8 mouse cellular contexts compared by ENCODE assay signal in the genomic region with DNA sequence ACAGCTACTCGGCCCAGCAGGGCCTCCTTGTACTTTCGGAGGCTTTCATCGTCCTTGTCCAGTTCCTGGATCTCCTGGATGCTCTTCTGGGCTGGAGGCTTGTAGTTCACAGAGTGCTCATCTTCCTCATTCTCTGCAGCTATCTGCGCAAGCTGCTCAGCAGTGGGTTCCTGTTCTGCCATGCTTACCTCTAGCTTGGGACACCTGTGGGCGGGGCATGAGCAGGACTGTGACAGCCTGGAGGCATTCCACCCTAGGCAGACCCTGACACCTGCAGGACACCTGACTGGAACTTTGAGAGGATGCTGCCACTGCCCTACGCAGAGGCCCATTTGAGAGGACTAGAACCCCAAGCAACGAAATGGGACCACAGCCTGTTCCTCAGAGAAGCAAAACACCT. TPM values are rescaled to one million over a fixed set of nuclear protein-coding genes. Genes with fewer than 3 reads are reported as not detected.
DNase-seq lines count a peak whose midpoint lies in the region; ATAC-seq and TF ChIP-seq lines count a peak whose summit lies in the region.

No protein-coding gene starts in this region.

- no peak for TF ChIP-seq CTCF in liver, embryonic 14.5 days (IDR thresholded peaks at IDR 0.05; ENCODE audit: low read depth)
- no peak for TF ChIP-seq CTCF in olfactory bulb, adult 2 months (IDR thresholded peaks at IDR 0.05; ENCODE audit: insufficient read depth, low read depth, low read length)

- peak; percentile 34 to 62 for DNase-seq in right cerebral cortex, postnatal 10 days (ENCODE audit: low spot score in 2 of 2)
- DNase-seq in right cerebral cortex, adult 2 months (ENCODE audit: low spot score in 2 of 2): no peak
- DNase-seq in induced T-regulatory cell, adult 2 months (ENCODE audit: low read depth): peak; percentile 60
- DNase-seq in liver, embryonic 14.5 days (ENCODE audit: low read depth in 3 of 3, low spot score in 3 of 3): no peak
- no peak for DNase-seq in gastrocnemius, postnatal 25 days
- DNase-seq in left cerebral cortex, postnatal 4 days: no peak

- H3K4me1 ChIP-seq in embryonic facial prominence, embryonic 15.5 days: peaks cover 29% of the 10 kb centered on the region
- H3K4me1 ChIP-seq in liver, embryonic 14.5 days (replicated peaks; ENCODE audit: control insufficient read depth in 2 of 2, insufficient read depth in 2 of 2, low read length in 1 of 2): peaks cover 16 to 19% of the 10 kb centered on the region in 2 experiments
- peaks cover 20% of the 10 kb centered on the region for H3K4me1 ChIP-seq in olfactory bulb, adult 2 months (ENCODE audit: control insufficient read depth, insufficient read depth, low read length)

- TF ChIP-seq EP300 in liver, embryonic 14.5 days (IDR thresholded peaks at IDR 0.05; ENCODE audit: low read depth): no peak

- intact Hi-C loops in left cerebral cortex, postnatal 4 days (cut with DNase I): no loop called here

- 51% methylated on average over 7 of the region's 7 CpGs for whole genome bisulfite sequencing in embryonic facial prominence, embryonic 15.5 days
- 41% methylated on average over 7 of the region's 7 CpGs for WGBS in liver, embryonic 14.5 days (ENCODE audit: insufficient replicate concordance)
- WGBS in olfactory bulb, adult 2 months: 50% methylated on average over 7 of the region's 7 CpGs

- peak overlapping the region; percentile 88 for H3K4me2 ChIP-seq in embryonic facial prominence, embryonic 15.5 days (replicated peaks)
- peak overlapping the region; percentile 98 for H3K4me2 ChIP-seq in liver, embryonic 14.5 days (ENCODE audit: low read depth)

- peaks cover 38% of the 10 kb centered on the region for H3K36me3 ChIP-seq in embryonic facial prominence, embryonic 15.5 days
- H3K36me3 ChIP-seq in liver, embryonic 14.5 days (replicated peaks; ENCODE audit: control insufficient read depth, insufficient read depth, low read depth): peaks cover 22% of the 10 kb centered on the region

- peak overlapping the region; percentile 75 for H3K9ac ChIP-seq in embryonic facial prominence, embryonic 15.5 days
- peak overlapping the region; percentile 86 for H3K9ac ChIP-seq in liver, embryonic 14.5 days (replicated peaks)

- no peak for TF ChIP-seq POLR2A in olfactory bulb, adult 2 months (IDR thresholded peaks at IDR 0.05; ENCODE audit: insufficient read depth, low read depth, low read length)

- peak overlapping the region; percentile 84 for H3K4me3 ChIP-seq in embryonic facial prominence, embryonic 15.5 days (replicated peaks)
- H3K4me3 ChIP-seq in liver, embryonic 14.5 days (ENCODE audit: insufficient read depth in 1 of 2, low read depth in 2 of 2, low read length in 2 of 2): peak overlapping the region; percentile 86 to 89
- H3K4me3 ChIP-seq in olfactory bulb, adult 2 months (ENCODE audit: insufficient read depth, low read depth, low read length): peak overlapping the region; percentile 71

- H3K27ac ChIP-seq in embryonic facial prominence, embryonic 15.5 days (replicated peaks): peak overlapping the region; percentile 95
- peak overlapping the region; percentile 70 for H3K27ac ChIP-seq in liver, embryonic 14.5 days
- H3K27ac ChIP-seq in olfactory bulb, adult 2 months (ENCODE audit: insufficient read depth, low read depth, low read length): no peak overlapping the region

- H3K9me3 ChIP-seq in embryonic facial prominence, embryonic 15.5 days (replicated peaks): no peaks in the 10 kb centered on the region
- H3K9me3 ChIP-seq in liver, embryonic 14.5 days (ENCODE audit: control insufficient read depth, low read length): no peaks in the 10 kb centered on the region

- ATAC-seq in embryonic facial prominence, embryonic 15.5 days (ENCODE audit: insufficient number of reproducible peaks, low FRiP score, low TSS enrichment, low read depth): no peak
- no peak for ATAC-seq in liver, embryonic 14.5 days (ENCODE audit: insufficient read depth)

- no peaks in the 10 kb centered on the region for H3K27me3 ChIP-seq in embryonic facial prominence, embryonic 15.5 days
- no peaks in the 10 kb centered on the region for H3K27me3 ChIP-seq in liver, embryonic 14.5 days (ENCODE audit: control insufficient read depth, insufficient read depth, low read length)

RNA-seq across cellular contexts. Expression of a gene that starts 1.2 kb away (rescaled TPM):
- polyA plus RNA-seq in embryonic facial prominence, embryonic 15.5 days (2015; fragmentation: Nextera tagmentation; extraction: Ambion mirVana): 593 and 594 TPM in 2 replicates
- 172 and 176 TPM in 2 replicates for polyA plus RNA-seq in liver, embryonic 14.5 days (2012; rRNA removed)
- polyA plus RNA-seq in liver, embryonic 14.5 days (2014; fragmentation: Nextera tagmentation; extraction: Ambion mirVana): 191 and 204 TPM in 2 replicates
- polyA plus RNA-seq in olfactory bulb, adult 2 months (2012; ENCODE audit: insufficient read depth, insufficient read length, low replicate concordance, missing spikeins): 143 TPM in 1 of 2 replicates, not detected in the other
- 10 to 100 TPM; 80.1 to 95.2 TPM for total RNA-seq in gastrocnemius, postnatal 25 days (2021)
- 100 to 1,000 TPM; 351 to 368 TPM for total RNA-seq in left cerebral cortex, postnatal 4 days (2021)

RNA-seq across cellular contexts. Expression of a gene that starts 7.1 kb away (rescaled TPM):
- 831 and 838 TPM in 2 replicates for polyA plus RNA-seq in embryonic facial prominence, embryonic 15.5 days (2015; fragmentation: Nextera tagmentation; extraction: Ambion mirVana)
- polyA plus RNA-seq in liver, embryonic 14.5 days (2012; rRNA removed): 144 and 214 TPM in 2 replicates
- 497 and 525 TPM in 2 replicates for polyA plus RNA-seq in liver, embryonic 14.5 days (2014; fragmentation: Nextera tagmentation; extraction: Ambion mirVana)
- 309 TPM in 1 of 2 replicates, not detected in the other for polyA plus RNA-seq in olfactory bulb, adult 2 months (2012; ENCODE audit: insufficient read depth, insufficient read length, low replicate concordance, missing spikeins)
- 100 to 1,000 TPM; 192 to 198 TPM for total RNA-seq in gastrocnemius, postnatal 25 days (2021)
- 100 to 1,000 TPM; 187 to 203 TPM for total RNA-seq in left cerebral cortex, postnatal 4 days (2021)

RNA-seq across cellular contexts. Expression of a gene that starts 18.0 kb away (rescaled TPM):
- 420 and 426 TPM in 2 replicates for polyA plus RNA-seq in embryonic facial prominence, embryonic 15.5 days (2015; fragmentation: Nextera tagmentation; extraction: Ambion mirVana)
- polyA plus RNA-seq in liver, embryonic 14.5 days (2012; rRNA removed): 46.3 and 110 TPM in 2 replicates
- 347 and 349 TPM in 2 replicates for polyA plus RNA-seq in liver, embryonic 14.5 days (2014; fragmentation: Nextera tagmentation; extraction: Ambion mirVana)
- polyA plus RNA-seq in olfactory bulb, adult 2 months (2012; ENCODE audit: insufficient read depth, insufficient read length, low replicate concordance, missing spikeins): not detected in 2 replicates
- 10 to 100 TPM; 39.1 to 40.5 TPM for total RNA-seq in gastrocnemius, postnatal 25 days (2021)
- 100 to 1,000 TPM; 111 to 113 TPM for total RNA-seq in left cerebral cortex, postnatal 4 days (2021)

RNA-seq across cellular contexts. Expression of a gene that starts 18.0 kb away (rescaled TPM):
- polyA plus RNA-seq in embryonic facial prominence, embryonic 15.5 days (2015; fragmentation: Nextera tagmentation; extraction: Ambion mirVana): 219 and 224 TPM in 2 replicates
- polyA plus RNA-seq in liver, embryonic 14.5 days (2012; rRNA removed): 44.7 and 60.4 TPM in 2 replicates
- 93.5 and 98.7 TPM in 2 replicates for polyA plus RNA-seq in liver, embryonic 14.5 days (2014; fragmentation: Nextera tagmentation; extraction: Ambion mirVana)
- polyA plus RNA-seq in olfactory bulb, adult 2 months (2012; ENCODE audit: insufficient read depth, insufficient read length, low replicate concordance, missing spikeins): not detected in 2 replicates
- 10 to 100 TPM; 50.7 to 51.6 TPM for total RNA-seq in gastrocnemius, postnatal 25 days (2021)
- total RNA-seq in left cerebral cortex, postnatal 4 days (2021): 100 to 1,000 TPM; 113 to 115 TPM

RNA-seq across cellular contexts. Expression of a gene that starts 28.1 kb away (rescaled TPM):
- polyA plus RNA-seq in embryonic facial prominence, embryonic 15.5 days (2015; fragmentation: Nextera tagmentation; extraction: Ambion mirVana): 1.8 and 1.9 TPM in 2 replicates
- 5.5 and 12.3 TPM in 2 replicates for polyA plus RNA-seq in liver, embryonic 14.5 days (2012; rRNA removed)
- polyA plus RNA-seq in liver, embryonic 14.5 days (2014; fragmentation: Nextera tagmentation; extraction: Ambion mirVana): 11.9 and 14.2 TPM in 2 replicates
- polyA plus RNA-seq in olfactory bulb, adult 2 months (2012; ENCODE audit: insufficient read depth, insufficient read length, low replicate concordance, missing spikeins): not detected in 2 replicates
- not detected for total RNA-seq in gastrocnemius, postnatal 25 days (2021)
- total RNA-seq in left cerebral cortex, postnatal 4 days (2021): 1 to 10 TPM in 1 of 2 experiments, not detected in 1; 1.4 TPM

Comparison
In these comparisons a context has a peak if more than half of its experiments do, and no peak if none do; other contexts are left out.
1. DNase-seq: peak in right cerebral cortex, postnatal 10 days (2 of 2) and induced T-regulatory cell, adult 2 months (single experiment); none in right cerebral cortex, adult 2 months (0 of 2), liver, embryonic 14.5 days (0 of 3), gastrocnemius, postnatal 25 days (single experiment) and left cerebral cortex, postnatal 4 days (single experiment).
2. RNA of a gene that starts 18.0 kb away (polyA plus RNA-seq): 420 to 426 TPM in embryonic facial prominence, embryonic 15.5 days and 46.3 to 349 TPM in liver, embryonic 14.5 days; not detected in olfactory bulb, adult 2 months; every median in the first group is over 10 times any median in the second.
3. Peak in every context shown above with its lines, with median percentiles within 50 percentile points of each other: H3K4me3 ChIP-seq.